Mouse (Mus musculus) forebrain, embryonic 12.5 days (tissue): ENCODE results near the gene Ubc. TPM values are rescaled to one million over a fixed set of nuclear protein-coding genes. Genes with fewer than 3 reads are reported as not detected.
A peak's percentile ranks its signal among the peaks of the same experiment; 100 is the strongest.

Experiments used
- ATAC-seq: fragments of 200-750 bp; cut with Nextera tagmentation; 2 replicates; pipeline ENCODE4 v1.8.0; 2017; ENCODE audit warnings: moderate TSS enrichment; ENCODE audit not compliant: low FRiP score
- H3K27ac ChIP-seq: fragments of 300-500 bp; sonication (generic); 2 replicates; pipeline ENCODE4 v1.5.1; 2016; ENCODE audit warnings: mild to moderate bottlenecking
- H3K27me3 ChIP-seq: fragments of 300-500 bp; sonication (generic); 2 replicates; pipeline ENCODE4 v1.6.1; 2016; ENCODE audit warnings: mild to moderate bottlenecking
- H3K36me3 ChIP-seq: fragments of 300-500 bp; sonication (generic); replicated peaks from 2 replicates; pipeline ENCODE4 v1.6.1; 2016; ENCODE audit warnings: mild to moderate bottlenecking
- H3K4me1 ChIP-seq: fragments of 300-500 bp; sonication (generic); 2 replicates; pipeline ENCODE4 v1.6.1; 2016
- H3K4me2 ChIP-seq: fragments of 300-500 bp; sonication (generic); 2 replicates; pipeline ENCODE4 v1.6.1; 2016; ENCODE audit warnings: mild to moderate bottlenecking, moderate library complexity
- H3K4me3 ChIP-seq: fragments of 300-500 bp; sonication (generic); replicated peaks from 2 replicates; pipeline ENCODE4 v1.5.1; 2016; ENCODE audit warnings: mild to moderate bottlenecking
- H3K9ac ChIP-seq: fragments of 300-500 bp; sonication (generic); 2 replicates; pipeline ENCODE4 v1.6.1; 2016; ENCODE audit warnings: mild to moderate bottlenecking
- H3K9me3 ChIP-seq: fragments of 300-500 bp; sonication (generic); 2 replicates; pipeline ENCODE4 v1.6.1; 2016
- WGBS: fragments of 180-500 bp; shearing (Covaris S2); methylation state at CpG from one replicate; pipeline ENCODE4 v1.1.7; 2016; 5-methylcytosine and 5-hydroxymethylcytosine counted together
- polyA plus RNA-seq: library from polyadenylated mRNA; unstranded; fragments of >200 nt; fragmentation: Nextera tagmentation; extraction: Ambion mirVana; gene quantifications from 2 replicates; pipeline ENCODE4 v1.2.1, GENCODE M21; 2016

Ubc gene
- polyA plus RNA-seq, 1 experiment from 2014 or later = 1,114 TPM

DNA sequence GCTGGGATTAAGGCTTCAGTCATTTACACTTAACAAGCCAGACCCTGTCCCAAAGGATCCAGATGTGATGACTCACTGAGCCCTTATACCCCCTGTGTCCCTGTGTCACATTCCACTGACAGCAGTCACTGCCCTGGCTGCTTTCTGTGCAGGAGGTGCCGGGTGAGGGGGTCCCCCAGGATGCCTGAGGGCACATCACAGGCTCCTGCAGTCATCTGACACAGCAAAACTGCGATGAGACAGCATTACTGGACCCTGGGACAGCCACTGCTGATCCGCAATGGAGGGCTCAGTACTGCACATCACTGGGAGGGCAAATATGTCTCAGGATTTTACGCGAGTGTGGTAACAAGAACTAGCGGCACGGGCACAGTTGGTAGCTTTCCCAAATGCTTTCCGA, 38.9 kb downstream of the Ubc start:
- H3K4me2 ChIP-seq = no peak overlapping the region
- H3K4me1 ChIP-seq = peaks cover 4% of the 10 kb centered on the region; the same call in 1 of the 2 replicates
- WGBS = 82% methylated on average over 8 of the region's 8 CpGs
- H3K27me3 ChIP-seq = 0 out of 2 replicates have a peak, but pooled peaks cover 3% of the 10 kb centered on the region
- H3K9me3 ChIP-seq = no peaks in the 10 kb centered on the region
- H3K27ac ChIP-seq = no peak overlapping the region
- H3K9ac ChIP-seq = no peak overlapping the region
- no peak for ATAC-seq
- H3K4me3 ChIP-seq = no peak overlapping the region
- H3K36me3 ChIP-seq = no peaks in the 10 kb centered on the region

DNA sequence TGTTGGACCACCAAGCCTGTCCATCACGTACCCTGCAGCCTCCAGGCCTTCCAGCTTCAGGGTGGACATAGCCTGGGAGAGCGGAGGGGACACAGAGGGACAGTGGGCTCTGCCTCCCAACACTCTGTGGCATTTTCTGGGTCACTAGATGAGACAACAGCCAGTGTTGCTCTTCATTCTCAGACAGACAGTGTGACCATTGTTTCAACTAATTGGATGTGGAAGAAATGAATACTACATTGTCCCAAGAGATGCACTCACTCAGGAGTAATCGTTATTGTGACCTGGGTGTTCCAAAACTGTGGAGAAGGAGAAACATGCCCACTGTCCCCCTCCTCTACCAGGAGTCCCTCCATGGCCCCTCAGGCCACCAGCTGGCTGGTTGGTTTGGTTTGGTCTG, 40.6 kb downstream of the Ubc start:
- no peak overlapping the region for H3K4me3 ChIP-seq
- WGBS = 77% methylated on average over 3 of the region's 3 CpGs
- H3K4me2 ChIP-seq = no peak overlapping the region
- no peak overlapping the region for H3K9ac ChIP-seq
- no peak for ATAC-seq
- no peaks in the 10 kb centered on the region for H3K9me3 ChIP-seq
- H3K36me3 ChIP-seq = no peaks in the 10 kb centered on the region
- no peak overlapping the region for H3K27ac ChIP-seq
- H3K27me3 ChIP-seq = 0 out of 2 replicates have a peak, but pooled peaks cover 3% of the 10 kb centered on the region
- no peaks in the 10 kb centered on the region for H3K4me1 ChIP-seq

DNA sequence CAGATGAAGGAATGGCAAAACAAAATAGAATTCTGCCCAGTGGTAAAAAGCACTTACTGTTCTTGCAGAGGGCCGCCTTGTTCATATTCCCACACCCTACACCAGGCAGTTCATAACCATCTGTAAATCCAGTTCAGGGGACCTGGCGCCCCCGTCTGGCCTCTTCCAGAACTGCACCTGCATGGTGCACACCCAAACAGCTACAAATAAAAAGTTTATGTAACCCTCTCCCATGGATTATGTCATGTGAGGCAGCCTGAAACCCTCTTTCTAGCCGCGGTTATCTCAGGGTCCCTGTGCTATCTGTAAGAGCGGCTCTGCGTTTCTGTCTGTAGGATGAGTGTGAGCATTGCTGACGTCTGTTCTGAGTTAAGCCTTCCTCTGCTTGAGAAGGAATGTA, 41.5 kb downstream of the Ubc start:
- H3K27me3 ChIP-seq = 0 out of 2 replicates have a peak, but pooled peaks cover 3% of the 10 kb centered on the region
- WGBS = 40% methylated on average over 8 of the region's 8 CpGs
- H3K4me3 ChIP-seq = no peak overlapping the region
- H3K4me2 ChIP-seq = no peak overlapping the region
- no peak overlapping the region for H3K9ac ChIP-seq
- ATAC-seq = no peak
- H3K27ac ChIP-seq = no peak overlapping the region
- no peaks in the 10 kb centered on the region for H3K9me3 ChIP-seq
- no peaks in the 10 kb centered on the region for H3K4me1 ChIP-seq
- H3K36me3 ChIP-seq = no peaks in the 10 kb centered on the region

DNA sequence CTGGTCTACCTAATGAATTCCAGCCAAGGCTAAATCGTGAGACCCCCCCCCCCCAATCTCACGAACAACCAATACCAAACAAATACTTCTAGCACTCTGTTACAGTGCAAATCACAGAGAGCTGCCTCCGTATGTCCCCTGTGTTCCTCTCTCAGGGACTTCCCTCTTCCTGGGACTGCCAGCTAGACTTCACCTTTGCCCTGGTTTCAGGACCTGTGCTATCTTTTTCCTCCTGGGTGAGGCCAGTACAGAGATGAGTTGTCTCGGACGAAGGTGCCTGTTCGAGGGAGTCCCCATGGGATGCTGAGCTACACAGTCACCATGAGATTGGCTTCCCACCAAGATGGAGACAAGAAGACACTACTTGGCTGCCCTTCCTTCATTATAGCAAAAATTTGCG, 41.9 kb downstream of the Ubc start:
- H3K4me2 ChIP-seq = no peak overlapping the region
- no peak for ATAC-seq

DNA sequence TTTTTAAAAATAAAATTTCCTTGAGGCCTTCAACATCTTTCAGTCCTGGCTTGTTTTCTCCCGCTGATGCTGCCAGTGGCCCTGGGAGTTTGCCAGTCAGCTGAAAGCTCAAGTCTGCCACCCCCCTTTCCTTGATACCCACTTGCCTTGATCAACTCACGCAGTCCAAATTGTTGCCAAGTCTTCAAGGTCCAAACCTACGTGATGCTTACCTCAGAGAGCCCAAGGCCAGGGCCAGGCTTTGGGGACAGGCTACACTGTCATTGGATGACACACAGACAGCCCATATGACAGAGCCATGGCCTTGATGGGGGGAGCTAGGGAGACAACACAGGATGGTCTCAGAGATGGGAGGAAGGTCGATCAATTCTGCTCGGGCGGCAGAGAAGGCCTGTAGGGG, 45.7 kb downstream of the Ubc start:
- H3K36me3 ChIP-seq = no peaks in the 10 kb centered on the region
- no peak overlapping the region for H3K4me2 ChIP-seq
- H3K27me3 ChIP-seq = peaks cover 10% of the 10 kb centered on the region
- H3K9me3 ChIP-seq = no peaks in the 10 kb centered on the region
- no peak overlapping the region for H3K4me3 ChIP-seq
- no peak for ATAC-seq
- 90% methylated on average over 6 of the region's 6 CpGs for WGBS
- no peak overlapping the region for H3K9ac ChIP-seq
- H3K4me1 ChIP-seq = peaks cover 20% of the 10 kb centered on the region
- H3K27ac ChIP-seq = no peak overlapping the region

More for the DNA sequence above, 41.9 kb downstream of the Ubc start:
- no peaks in the 10 kb centered on the region for H3K4me1 ChIP-seq
- H3K4me3 ChIP-seq = no peak overlapping the region
- H3K9me3 ChIP-seq = no peaks in the 10 kb centered on the region
- 0 out of 2 replicates have a peak, but pooled peaks cover 3% of the 10 kb centered on the region for H3K27me3 ChIP-seq
- no peak overlapping the region for H3K27ac ChIP-seq
- H3K9ac ChIP-seq = no peak overlapping the region
- WGBS = 84% methylated on average over 7 of the region's 7 CpGs
- H3K36me3 ChIP-seq = no peaks in the 10 kb centered on the region

DNA sequence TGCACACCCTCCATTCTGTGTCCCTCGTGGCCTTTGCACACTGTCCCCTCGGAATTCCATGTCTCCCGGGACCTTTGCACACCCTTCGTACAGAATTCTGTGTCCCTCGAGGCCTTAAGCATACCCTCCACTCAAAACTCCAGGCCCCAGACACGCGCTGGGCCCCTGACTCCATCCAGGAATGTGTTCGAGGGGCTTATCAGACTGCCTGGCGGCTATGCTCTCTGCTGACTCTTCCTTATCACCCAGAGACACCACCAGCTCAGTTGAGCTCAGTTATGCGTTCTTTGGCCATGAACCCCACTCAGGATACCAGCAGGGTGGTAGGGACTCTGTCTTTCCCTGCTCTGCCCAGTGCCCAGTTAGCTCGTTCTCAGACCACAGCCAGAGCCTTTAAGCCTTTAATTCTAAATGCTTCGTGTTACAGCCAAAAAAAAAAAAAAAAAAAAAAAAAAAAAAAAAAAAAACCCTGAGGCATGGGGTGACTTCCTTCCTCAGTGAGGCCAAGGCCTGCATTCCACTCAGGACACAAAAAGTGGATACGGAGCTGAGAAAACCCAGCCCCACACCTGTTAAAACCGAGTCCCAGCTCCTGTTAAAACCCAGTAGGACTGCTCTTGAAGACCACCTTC, 48.4 kb downstream of the Ubc start:
- 58% methylated on average over 14 of the region's 14 CpGs for WGBS
- H3K4me1 ChIP-seq = peaks cover 36% of the 10 kb centered on the region
- ATAC-seq = peak; percentile 17; the same call in 1 of the 2 replicates
- no peaks in the 10 kb centered on the region for H3K36me3 ChIP-seq
- no peak overlapping the region for H3K27ac ChIP-seq
- peak overlapping the region; percentile 95 for H3K4me2 ChIP-seq
- H3K9me3 ChIP-seq = no peaks in the 10 kb centered on the region
- peaks cover 10% of the 10 kb centered on the region for H3K27me3 ChIP-seq
- no peak overlapping the region for H3K9ac ChIP-seq
- peak overlapping the region; percentile 63 for H3K4me3 ChIP-seq

DNA sequence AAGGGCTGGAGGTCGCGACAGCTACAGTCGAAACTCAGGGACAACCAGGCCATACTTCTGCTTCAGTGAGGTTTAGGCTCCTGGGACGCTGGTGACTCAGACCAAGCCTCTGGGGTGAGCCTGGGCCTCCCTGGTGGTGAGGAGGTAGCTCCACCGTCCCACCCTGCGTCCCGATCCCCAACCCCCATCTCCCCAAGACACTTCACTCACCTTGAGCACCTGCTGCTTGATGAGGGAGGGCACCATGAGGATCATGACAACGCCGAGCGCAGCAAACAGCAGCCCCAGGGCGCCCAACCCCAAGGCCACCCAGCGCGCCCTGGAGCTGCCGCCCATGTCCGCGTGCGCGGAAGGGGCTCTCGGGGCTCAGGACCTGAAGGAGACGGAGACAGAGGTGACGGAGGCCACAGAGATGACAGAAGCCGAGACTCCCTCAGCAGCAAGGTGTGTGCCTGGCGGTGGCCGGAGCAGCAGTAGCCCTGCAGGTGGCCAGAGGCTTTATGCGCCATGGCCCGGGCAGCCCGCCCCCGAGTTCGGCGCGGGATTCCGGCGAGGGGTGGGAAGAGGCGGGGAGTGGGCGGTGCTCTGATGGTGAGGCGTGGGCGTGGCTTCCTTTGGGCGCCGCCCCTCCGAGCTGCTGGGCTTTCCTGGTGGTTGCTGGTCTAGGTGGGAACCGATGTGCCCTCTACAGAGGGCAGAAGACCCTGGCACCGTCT, 49.3 kb downstream of the Ubc start, which contains the start of gene Scarb1:
Scarb1 (minus strand) TSS at position 548 of the 716 bp plus-strand sequence.
- Histone ChIP-seq H3K4me3 (peak within 1 kb of the TSS; percentile 63), H3K27ac (0 out of 2 replicates have a peak within 1 kb of the TSS, but pooled peaks have one; percentile 31), H3K4me2 (peak within 1 kb of the TSS; percentile 95), H3K36me3 (no peaks in the 10 kb centered on the region), H3K9me3 (no peaks in the 10 kb centered on the region), H3K27me3 (peaks cover 10% of the 10 kb centered on the region), H3K4me1 (peaks cover 36% of the 10 kb centered on the region), H3K9ac (peak within 1 kb of the TSS; percentile 63)
- under 1% methylated on average over 38 of the region's 42 CpGs for WGBS
- peak; percentile 90 for ATAC-seq

DNA sequence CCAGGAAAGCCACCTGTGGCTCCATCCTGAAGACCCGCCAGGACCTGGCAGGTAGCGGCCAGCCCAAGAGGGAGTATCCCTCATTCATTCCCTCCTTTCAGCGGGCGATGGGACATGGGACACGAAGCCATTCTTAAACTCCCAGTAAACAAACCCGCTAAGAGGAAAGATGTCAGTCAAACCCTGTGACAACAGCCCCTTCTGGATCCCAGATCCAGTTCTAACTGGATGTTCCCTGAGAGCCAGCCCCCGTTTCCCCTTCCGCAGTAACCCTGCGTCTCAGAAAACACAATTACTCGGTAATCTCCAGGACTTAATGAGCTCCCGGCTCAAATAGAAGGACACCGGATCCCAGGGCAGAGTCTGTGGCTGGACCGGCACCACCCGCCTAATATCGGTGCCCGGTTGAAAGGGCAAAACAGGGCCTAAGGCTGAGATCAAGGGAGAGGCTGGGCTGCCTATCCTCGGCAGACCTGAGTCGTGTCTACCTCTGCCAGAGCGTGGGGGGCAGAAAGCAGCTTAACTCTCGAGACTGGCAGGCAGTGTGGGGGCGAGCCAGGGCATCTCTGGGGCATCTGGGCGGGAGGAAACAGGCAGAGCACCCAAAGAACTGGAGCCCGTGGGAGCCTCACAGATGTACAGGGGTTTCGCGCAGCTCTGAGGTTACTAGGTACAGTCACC, 50.0 kb downstream of the Ubc start:
- Histone ChIP-seq H3K36me3 (no peaks in the 10 kb centered on the region), H3K4me2 (peak overlapping the region; percentile 95), H3K27me3 (peaks cover 10% of the 10 kb centered on the region), H3K27ac (0 out of 2 replicates have a peak overlapping the region, but pooled peaks have one; percentile 31), H3K9ac (peak overlapping the region; percentile 63), H3K9me3 (no peaks in the 10 kb centered on the region), H3K4me1 (peaks cover 36% of the 10 kb centered on the region), H3K4me3 (peak overlapping the region; percentile 63)
- ATAC-seq = peak; percentile 34
- WGBS = 2% methylated on average over 25 of the region's 25 CpGs

DNA sequence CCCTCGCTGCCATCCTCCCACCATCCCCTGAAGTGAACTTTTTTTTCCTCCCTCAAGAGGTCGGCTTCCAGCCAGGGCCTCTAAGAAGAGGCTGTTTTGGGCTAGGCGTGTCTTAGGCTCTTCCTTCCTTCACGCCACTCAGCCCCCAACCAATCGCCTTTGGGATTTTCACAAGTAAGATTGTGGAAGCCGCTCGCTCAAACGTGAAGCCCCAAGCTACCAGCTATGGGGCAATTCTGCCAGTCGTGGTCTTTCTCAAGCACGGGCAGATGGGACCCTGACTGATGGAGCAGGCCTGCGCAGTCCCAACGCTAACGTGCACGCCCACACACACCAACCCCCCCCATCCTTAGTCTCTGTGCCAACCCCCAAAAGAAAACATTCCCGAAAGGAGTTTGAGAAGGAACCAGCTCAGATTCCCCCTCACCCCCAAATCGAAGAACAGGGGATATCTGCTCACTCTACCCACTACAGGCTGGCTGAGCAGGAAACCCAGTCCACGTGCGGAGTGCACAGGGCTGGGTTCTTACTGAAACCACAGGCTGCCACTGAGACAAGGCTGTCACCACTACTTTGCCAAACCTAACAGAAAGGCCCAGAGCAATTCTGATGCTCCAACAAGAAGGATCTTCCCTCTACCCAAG, 50.8 kb downstream of the Ubc start:
- ATAC-seq = no peak
- H3K9me3 ChIP-seq = no peaks in the 10 kb centered on the region
- 5% methylated on average over 18 of the region's 18 CpGs for WGBS
- peak overlapping the region; percentile 63; the same call in 1 of the 2 replicates for H3K9ac ChIP-seq
- peak overlapping the region; percentile 95 for H3K4me2 ChIP-seq
- no peaks in the 10 kb centered on the region for H3K36me3 ChIP-seq
- no peak overlapping the region for H3K27ac ChIP-seq
- H3K4me1 ChIP-seq = peaks cover 36% of the 10 kb centered on the region
- H3K4me3 ChIP-seq = peak overlapping the region; percentile 63
- H3K27me3 ChIP-seq = peaks cover 10% of the 10 kb centered on the region

DNA sequence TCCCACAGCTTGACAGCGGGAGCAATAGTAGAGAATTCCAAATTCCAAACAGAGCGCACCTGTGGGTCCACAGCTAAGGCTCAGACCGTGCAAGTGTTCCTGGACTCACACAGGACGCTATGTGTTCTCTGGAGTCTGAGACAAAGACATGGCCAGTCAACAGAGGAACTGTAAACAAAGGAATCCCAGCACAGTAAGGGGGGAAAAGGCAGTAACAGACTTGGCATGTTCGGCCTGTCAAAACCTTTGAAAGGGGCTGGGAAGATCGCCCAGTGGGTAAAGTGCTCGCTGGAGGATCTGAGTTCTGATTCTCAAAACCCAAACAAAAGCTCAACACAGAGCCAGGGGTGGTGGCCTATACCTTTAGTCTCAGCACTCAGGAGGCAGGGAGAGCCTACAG, 52.5 kb downstream of the Ubc start:
- 64% methylated on average over 7 of the region's 7 CpGs for WGBS
- Histone ChIP-seq H3K4me1 (peaks cover 36% of the 10 kb centered on the region), H3K4me3 (no peak overlapping the region), H3K27ac (no peak overlapping the region), H3K9me3 (no peaks in the 10 kb centered on the region), H3K9ac (no peak overlapping the region), H3K27me3 (peaks cover 10% of the 10 kb centered on the region), H3K4me2 (no peak overlapping the region), H3K36me3 (no peaks in the 10 kb centered on the region)
- no peak for ATAC-seq

DNA sequence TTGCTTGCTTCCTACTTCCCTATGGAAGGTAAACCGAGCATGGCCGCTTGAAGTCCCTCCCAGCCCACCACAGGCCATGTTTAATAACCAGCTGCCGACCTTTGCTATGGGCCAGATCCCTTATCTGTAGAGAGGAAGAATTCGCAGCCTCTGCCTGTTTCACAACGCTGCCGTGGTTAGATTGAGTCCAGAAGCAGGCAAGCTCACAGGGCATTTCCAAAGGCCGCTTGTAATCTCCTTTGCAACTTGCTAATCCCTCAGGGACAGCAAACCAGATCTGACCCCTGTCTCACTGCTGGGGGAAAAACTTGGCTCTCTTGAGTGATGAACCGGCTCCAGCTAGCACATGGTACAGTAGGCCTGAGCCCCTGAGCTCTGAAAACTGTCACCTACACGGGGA, 53.0 kb downstream of the Ubc start:
- H3K4me3 ChIP-seq = no peak overlapping the region
- no peak overlapping the region for H3K9ac ChIP-seq
- H3K27me3 ChIP-seq = peaks cover 10% of the 10 kb centered on the region
- no peak for ATAC-seq
- H3K4me2 ChIP-seq = no peak overlapping the region
- no peaks in the 10 kb centered on the region for H3K9me3 ChIP-seq
- 46% methylated on average over 9 of the region's 9 CpGs for WGBS
- no peak overlapping the region for H3K27ac ChIP-seq
- peaks cover 36% of the 10 kb centered on the region for H3K4me1 ChIP-seq
- no peaks in the 10 kb centered on the region for H3K36me3 ChIP-seq
